Mouse (Mus musculus): ENCODE data around the gene Sh3gl1.

The Sh3gl1 gene

DNA sequence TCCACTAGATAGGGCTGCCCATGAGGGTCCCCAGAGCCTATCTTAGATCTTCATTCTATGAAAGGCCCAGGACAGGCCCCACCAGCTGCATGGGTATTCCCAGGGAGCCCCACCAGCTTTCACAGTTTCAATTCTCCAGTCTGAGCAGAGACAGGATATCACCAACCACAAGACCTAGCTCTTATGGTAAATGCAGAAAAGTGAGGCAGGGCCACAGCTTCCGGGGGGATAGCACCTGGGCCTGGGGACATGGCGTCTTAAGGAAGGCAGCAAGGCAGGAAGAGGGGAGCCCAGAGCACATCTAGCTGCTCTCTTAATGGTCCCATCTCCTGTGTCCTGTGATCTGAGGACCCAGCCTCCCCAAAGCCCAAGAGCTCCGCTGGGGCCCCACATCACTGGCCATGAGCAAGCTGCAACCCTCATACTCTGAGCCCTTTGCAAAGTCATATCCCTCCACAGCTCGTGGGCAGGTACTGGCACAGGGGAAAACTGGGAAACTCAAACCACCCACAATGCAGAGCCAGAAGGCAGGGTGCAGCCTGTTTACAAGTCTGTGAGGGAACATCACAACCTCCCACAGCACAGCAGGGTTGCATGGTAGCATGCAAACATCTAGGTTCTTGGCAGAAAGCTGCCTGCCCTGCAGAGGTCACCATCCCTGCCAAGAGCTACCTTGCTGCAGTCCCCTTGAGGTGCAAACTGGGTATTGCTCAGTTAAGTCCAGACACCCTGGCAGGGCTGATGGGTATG, 15.1 kb downstream of the Sh3gl1 start:
- no peak for DNase-seq (ENCODE audit: low read depth, low spot score)

DNA sequence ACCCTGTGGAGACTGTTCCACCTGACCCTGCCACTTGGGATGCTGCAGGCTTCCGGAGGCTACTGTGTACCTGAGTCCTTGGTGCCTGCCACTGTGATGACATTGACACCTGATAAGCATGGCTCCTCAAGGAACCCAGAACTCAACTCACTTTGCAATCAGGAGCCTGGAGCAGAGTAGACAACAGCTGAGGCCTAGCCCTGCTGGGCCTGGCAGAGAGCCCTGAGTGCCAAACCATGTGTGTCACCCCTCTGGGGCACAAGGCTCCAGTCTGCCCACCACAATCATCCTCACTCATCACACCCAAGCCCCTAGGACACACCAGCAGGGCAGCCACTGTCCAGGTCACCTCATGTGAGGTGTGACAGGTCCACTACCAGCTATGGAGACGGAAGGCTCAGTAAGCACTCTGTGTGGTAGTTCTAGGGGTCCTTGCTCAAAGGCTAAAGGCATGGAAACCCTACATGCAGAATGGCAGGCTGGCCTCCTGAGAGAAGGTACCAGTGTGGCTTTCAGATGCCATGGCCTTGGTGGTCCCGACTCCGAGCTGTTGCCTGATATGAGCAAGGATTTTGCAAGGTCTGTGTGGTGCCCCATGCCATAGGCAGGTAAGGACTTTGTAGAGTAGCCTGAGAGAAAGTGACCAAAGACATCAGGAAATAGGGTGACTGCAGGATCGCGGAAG, 15.9 kb downstream of the Sh3gl1 start:
- DNase-seq (ENCODE audit: low read depth, low spot score) = no peak

DNA sequence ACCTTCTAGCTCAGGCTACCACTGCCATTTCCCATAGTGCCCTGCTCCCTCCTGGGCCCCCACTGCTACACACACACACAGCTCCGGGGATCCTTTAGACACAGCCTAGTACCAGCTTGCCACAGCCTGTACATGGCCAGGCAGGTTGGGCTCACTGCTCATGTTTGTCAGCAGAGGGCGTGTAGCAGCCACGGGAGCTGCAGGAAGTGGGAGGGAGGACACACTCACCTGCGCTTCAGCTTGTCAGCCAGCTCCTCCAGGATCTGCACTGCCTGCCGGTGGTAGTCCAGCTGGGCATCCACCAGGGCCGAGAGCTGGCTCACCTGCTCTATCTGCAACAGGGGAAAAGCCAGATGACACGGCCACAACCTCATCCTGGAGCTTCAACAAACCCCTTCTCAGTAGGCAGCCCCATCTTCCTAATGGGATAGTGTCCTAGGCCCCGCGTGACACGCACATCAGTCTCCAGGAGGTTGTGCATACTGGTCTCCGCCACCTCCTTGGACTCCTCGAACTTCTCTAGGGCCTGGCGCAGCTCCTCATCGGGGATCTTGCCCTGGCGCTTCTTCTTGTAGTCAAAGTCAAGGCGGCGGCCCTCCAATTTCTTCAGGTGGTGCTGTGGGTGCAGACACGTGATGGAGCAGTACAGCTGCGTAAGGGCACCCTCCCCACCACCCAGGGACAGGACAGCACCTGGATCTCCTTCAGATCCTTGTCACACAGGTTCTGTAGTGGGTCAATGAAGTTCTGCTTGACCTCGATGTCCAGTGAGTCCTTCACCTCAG, 17.9 kb downstream of the Sh3gl1 start:
- no peak for DNase-seq (ENCODE audit: low read depth, low spot score)

DNA sequence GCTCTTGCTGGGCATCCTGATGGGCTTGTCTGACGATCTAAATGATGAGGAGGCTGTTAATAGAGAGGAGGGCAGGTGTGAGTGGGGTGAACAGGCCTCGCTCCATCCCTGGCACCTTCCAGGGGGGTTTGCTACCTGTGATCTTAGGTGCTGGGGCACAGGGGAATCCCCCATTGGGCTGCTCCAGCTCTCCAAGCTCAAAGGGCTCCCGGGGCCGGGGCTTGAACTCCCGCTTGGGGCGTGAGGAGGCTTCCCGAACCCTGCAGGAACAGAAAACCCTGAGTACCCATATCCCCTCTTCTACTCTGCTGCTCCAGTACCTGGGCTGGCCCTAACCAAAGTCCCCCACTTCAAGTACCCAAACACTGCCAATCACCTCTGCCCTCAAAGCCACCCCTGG, 18.6 kb downstream of the Sh3gl1 start:
- DNase-seq (ENCODE audit: low read depth, low spot score) = no peak

DNA sequence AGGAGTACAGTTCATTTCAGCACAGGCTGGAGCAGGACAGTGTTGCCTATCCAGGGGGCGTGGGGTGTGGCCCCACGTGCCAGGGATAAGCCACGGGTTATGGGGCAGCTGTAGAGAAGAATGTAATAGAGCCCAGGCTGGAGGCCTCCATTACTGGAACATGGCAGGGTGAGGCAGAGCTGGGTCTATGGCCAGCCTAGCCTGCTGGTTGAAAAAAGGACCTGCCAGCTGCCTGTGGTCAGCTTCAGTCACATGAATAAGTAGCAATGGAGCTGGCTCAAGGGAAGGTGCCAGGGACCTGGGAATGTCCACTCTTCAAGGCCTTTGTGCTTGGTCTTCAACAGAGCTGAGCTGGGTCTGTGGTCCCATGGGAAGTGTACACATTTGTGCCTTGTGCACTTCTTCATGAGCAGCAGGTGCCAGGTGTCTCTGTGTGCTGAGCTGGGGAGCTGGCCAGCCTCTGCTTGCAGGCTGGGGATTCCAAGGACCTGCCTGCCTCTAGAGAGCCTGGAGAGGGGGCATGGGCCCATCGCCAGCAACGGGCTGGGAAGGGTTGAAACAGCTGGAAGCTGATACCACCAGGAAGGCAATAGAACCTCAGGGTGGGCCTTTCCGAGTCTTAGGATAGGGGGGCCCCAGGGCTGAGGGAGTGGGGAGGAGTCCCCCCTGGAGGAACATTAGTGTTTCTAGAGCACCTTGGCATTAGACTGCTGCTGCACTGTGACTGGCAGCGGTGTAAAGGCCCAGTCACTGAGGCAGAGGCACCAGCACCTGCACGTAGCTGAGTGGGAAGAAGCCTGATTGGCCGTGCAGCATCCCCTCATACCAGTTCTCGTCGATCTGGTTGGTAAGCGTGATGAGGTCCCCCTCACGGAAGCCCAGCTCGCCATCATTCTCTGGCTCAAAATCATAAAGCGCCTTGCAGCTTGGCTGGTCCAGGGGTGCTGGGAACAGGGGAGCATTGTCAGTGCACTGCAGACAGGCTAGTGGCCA, 19.3 kb downstream of the Sh3gl1 start:
- DNase-seq (ENCODE audit: low read depth, low spot score) = no peak

DNA sequence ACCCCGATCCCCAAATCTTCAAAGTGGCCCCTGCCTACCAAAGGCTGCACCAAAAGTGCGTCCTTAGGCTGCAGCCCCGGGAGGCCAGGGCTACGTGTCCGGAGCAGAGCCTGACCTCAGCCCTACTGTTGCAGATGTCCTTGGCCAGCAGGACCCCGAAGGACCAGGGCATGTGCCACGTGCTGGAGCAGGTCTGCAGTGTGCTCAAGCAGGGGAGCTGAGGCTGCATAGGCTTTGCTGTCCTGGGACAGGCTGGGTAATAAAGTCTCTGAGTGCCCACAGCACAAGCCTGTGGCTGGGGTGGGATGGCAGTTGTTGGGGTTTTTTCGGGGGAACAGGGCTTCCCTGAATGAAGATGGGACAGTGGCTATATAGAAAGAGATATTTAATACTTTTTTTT, 20.1 kb downstream of the Sh3gl1 start:
- no peak for DNase-seq (ENCODE audit: low read depth, low spot score)

DNA sequence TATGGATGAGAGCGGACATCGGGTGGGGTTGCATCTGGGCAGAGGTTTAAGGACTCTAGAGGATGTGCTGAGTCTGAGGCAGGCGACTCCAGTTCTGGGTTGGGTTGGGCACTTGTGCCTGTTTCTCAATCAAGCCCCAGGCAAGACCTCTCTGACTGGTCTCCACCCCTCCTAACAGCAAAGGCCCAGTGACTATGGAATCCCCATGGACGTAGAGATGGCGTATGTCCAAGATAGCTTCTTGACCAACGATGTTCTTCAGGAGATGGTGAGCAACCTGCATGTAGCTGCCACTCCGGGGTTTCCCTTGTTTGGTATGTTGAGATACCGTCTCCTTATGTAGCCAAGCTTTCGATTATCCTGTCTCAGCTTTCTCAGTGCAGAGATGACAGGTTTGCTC, 21.1 kb downstream of the Sh3gl1 start:
- no peak for DNase-seq (ENCODE audit: low read depth, low spot score)

DNA sequence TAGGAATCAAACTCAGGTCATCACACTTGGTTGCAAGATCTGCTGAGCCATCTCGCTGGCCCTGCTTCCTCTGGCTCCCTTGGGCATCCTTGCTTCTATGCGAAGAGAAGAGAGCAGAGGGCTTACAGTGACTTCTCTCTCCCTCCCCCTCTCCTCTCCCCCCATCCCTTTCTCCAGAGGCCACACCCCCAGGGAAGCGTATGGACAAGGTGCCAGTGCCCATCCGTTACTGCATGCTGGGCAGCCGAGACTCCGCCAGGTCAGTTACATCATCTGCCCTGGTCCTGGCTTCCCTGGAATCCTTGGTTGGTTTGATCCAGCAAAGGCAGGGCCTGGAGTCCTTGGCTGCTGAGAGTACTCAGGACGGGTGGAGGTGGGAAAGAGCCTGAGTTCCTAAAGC, 25.0 kb downstream of the Sh3gl1 start:
- no peak for DNase-seq (ENCODE audit: low read depth, low spot score)

DNA sequence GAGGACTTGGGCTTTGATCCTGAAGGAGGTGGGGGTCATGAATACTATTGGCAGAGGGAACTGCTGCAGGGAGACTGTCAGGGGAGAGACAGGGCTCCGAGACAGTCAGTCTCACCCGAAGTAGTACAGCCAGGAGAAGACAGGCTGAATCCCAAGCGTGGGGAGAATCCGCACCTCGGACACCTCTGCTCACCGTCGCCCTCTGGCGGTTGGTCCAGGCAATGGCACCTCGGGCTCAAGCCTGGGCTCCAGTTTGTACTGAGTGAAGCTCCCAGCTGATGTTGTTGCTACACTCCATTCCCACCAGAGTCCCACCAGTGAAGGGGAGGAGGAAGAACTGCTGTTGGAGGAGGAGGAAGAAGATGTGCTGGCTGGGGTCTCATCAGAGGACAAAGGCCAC, 25.8 kb downstream of the Sh3gl1 start:
- peak; percentile 79 for DNase-seq (ENCODE audit: low read depth, low spot score)

DNA sequence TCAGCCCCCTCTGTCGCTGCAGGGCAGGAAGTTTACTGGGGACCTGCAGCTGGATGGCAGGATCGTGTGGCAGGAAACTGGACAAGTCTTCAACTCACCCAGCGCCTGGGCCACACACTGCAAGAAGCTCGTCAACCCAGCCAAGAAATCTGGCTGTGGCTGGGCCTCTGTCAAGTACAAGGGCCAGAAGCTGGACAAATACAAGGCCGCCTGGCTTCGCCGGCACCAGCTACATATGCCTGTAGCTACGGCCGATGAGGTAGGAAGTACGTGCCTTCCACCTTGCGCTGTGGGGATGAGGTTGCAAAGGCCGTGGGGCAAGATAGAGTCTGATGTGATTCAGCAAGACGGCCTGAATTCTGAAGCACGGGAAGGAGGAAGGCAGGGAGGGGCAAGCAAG, 26.2 kb downstream of the Sh3gl1 start:
- no peak for DNase-seq (ENCODE audit: low read depth, low spot score)

DNA sequence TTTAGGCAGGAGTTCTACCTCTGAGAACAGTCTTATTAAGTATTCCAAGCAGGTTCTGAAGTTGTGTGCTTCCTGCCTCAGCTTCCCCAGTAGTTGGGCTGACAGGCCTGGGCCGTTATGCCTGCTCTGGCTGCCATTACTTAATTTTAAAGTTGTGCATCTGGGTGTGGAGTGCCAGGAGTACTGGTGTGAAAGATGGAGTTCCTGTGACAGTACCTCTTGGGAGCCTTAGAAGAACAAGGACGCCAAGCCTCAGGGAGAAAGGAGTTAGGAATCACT, 26.5 kb downstream of the Sh3gl1 start:
- no peak for DNase-seq (ENCODE audit: low read depth, low spot score)

DNA sequence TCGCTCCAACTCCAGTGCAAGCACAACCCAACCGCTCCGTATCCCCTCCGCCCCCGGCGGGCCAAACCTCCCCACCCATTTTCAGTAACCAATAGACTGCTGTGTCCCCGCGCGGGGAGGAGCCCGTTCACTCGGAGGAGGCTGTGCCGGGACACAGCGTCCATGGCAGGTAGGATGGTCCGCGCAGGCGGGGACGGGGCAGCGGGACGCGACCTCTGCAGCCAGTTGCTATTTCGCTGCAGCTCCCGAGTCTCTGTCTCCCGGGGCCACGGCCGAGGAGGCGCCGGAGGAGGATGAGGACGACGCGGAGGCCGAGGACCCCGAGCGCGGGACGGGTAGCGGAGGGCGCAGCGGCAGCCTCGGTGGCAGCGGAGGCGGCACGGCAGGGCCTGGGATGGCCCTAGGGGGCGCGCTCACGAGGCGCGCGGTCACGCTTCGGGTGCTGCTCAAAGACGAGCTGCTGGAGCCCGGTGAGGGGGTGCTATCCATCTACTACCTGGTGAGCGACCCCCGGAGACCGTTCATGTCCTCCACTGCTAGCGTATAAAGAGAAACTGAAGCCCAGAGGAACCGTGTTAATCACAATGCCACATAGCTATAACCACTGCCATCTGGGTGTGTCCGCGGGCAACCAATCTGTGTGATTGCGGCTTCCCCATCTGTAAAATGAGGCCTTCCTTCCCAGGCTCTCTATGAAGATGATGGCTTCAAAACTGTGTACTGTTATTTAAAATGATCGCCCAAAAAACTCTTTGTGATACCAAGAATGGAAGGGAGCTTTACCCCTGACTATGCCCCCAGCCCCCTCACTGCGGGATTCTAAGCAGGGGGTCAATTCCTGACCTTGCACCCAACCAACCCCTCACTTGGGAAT, 27.1 kb downstream of the Sh3gl1 start:
- DNase-seq (ENCODE audit: low read depth, low spot score) = peak; percentile 92

DNA sequence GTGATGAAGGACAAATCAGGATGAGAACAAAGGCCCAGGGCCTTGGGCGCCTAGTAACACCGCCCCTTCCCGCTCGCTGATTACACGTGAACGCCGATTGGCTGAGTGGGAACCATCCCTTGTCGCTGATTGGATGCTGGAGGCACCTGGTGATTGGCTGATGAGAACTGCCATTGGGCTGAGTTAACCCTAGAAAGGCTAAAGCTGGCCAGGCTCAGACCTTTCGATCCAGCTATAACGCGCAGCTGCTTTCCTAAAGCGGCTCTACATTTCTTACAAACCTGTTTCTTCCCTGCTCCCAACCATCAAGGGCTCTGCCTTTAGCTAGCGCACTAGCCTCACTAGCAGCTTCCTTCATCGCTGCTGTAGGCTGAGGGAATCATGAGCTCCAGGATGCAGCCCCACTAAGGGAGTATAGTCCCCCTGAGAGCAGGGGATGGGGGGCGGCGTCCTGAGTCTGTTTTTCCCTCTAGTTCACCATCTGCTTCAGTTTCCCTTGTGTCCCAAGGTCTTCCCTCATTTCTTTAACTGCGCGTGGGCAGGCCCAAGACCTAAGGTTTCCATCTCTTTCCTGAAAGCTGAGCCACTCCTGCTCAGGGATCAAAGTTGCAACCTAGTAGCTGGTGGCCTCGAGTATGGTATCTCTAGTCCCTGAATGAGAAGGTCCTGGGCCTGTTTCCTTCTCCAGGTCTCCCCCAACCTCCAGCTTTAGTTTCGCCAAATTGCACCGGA, 27.9 kb downstream of the Sh3gl1 start:
- DNase-seq (ENCODE audit: low read depth, low spot score) = peak; percentile 98

DNA sequence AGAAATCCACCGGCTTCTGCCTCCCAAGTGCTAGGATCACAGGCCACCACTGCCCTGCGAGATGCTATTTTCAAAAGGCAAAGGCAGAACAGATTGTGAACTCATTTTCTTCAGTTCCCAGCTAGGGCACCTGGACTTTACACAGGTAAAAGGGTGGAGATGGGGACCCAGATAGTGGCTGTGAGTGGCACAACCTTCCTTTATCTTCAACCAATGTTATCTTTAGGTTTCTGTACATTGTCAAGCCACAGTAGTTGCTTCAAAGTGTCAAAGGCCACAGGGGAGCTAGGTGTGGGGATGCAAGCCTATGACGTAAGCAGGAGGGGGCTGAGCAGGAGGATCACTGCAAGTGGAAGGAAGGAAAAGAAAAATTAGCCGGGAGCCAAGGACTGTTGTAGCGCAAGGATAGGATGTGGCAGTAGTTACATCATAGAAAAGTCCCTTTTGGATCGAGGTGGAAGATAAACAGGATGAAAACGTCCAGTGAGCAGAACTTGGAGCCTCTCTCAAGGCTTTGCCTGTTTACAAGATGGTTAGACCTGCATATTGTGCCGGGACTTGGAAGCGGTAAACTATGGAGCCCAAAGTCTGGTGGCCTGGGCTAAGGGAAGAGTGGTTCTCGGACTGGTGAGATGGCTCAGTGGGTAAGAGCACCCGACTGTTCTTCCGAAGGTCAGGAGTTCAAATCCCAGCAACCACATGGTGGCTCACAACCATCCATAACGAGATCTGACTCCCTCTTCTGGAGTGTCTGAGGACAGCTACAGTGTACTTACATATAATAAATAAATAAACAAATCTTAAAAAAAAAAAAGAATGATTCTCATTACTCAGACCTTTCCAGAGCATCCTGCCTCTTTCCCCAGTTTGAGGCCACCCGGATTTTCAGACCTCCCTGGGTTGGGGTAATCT, 28.7 kb downstream of the Sh3gl1 start:
- no peak for DNase-seq (ENCODE audit: low read depth, low spot score)

DNA sequence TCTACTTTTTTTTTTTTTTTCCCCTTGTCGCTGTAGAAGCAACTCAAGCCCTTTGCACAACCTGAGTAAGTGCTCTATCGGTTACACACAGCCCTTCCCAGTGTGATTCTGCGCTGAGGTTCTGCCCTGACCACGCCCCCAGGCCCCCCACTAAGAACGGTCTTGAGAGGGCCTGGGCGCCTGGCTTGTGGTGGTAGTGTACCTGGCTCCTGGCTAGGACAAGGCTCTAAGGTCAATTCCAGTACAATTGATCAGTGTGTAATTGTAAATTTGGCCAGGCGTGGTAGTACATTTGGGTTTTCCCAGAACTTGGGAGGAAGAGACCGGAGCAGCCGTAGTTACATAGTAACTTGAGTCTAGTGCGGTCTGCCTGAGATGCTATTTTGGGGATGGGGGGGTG, 29.5 kb downstream of the Sh3gl1 start:
- DNase-seq (ENCODE audit: low read depth, low spot score) = no peak

DNA sequence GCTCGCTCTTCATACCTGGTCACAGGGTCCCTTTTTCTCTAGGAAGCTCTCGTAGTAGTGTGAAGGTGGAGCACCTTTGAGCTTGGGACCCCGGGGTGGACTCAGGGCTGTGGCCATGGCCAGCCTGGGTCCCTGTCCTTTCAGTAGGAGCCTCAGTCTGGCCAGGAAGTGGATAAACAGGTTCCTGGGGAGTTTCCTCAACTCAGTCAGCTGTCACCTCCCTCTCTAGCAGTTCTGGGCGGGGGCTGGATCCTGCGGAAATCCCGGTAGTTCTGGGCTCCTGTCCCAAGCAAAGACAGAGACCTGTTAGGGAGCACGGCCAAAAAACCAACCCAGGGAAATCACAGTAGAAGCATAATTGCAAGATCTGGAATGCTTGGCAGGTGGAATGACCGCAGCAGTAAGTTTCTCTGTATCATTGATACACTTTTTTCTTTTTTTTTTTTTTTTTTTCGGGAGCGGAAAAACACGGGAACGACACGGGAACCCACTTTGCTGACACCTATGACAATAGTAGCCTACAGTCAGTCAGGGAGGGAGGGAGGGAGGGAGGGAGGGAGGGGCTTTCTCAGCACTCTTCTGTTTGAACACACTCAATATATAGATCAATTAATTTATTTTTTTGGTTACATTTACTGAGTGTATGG, 30.9 kb downstream of the Sh3gl1 start, which contains the start of the genes Stap2 and Mpnd:
Stap2 (minus strand) TSS at position 170 of the 647 bp plus-strand sequence.
Mpnd (plus strand) TSS at position 297 of the 647 bp plus-strand sequence.
- peak; percentile 100 for DNase-seq (ENCODE audit: low read depth, low spot score)

DNA sequence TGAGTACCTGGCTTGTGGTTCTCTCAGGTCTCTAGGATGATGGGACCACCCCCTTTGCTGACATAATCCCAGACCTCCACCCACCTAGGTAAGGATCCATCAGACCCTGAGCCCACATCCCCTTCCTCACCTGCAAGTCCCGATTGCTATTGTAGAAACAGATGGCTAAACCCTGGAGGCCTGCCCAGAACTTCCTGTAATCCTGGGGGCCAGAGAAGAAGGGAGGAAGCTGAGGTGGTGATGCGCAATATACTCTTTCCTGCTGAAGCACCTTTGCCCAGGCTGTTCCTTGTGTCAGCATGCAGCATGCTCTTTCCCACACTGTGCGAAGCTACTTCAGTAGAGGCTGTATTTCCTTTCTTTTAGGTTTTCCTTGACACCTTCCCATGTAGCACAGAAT, 33.4 kb downstream of the Sh3gl1 start:
- no peak for DNase-seq (ENCODE audit: low read depth, low spot score)

DNA sequence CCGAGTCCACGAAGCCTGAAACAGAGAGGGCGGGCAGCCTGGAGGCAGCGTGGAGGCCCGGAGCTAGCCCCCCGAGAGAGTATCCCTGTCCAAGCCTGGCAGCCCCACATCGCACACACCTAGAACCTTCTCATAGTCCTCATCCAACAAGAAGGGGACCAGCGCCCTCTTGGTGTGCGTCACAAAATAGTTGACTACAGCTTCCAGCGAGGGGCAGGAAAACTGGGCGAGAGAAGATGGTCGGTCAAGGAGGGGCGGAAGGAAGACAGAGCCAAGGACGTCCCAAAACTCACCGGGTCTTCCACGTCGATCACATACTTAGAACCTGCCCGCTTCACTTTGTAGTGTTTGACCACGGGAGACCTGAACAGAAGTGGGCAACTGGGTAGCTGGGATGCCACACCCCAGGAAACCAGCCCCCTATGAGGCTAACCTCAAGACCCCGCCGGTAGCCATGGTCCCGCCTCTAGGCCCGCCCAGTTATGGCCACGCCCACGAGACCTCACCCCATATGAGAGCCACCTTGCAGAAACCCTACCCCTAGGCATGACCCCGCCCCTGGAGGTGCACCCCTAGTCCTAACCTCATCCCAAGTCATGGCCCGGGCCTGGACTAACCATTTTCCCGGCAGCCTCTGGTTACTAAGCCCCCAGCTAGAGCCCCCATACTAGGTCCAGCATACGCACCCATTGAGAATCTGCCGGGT, 36.5 kb downstream of the Sh3gl1 start:
- no peak for DNase-seq (ENCODE audit: low read depth, low spot score)
